Mouse (Mus musculus) layer of hippocampus, adult 2 months (tissue): ENCODE results near the gene Caly. TPM values are rescaled to one million over a fixed set of nuclear protein-coding genes. Genes with fewer than 3 reads are reported as not detected.

Source experiments
- DNase-seq, 2 experiments: peaks; one replicate each; pipeline ENCODE4 v3.0.0; 2022; ENCODE audit warnings: low spot score in 2 of 2
- H3K27ac ChIP-seq: fragments of 200-600 bp; 2 replicates; pipeline ENCODE4 v1.8.1; 2022
- H3K4me3 ChIP-seq: fragments of 200-600 bp; 2 replicates; pipeline ENCODE4 v1.8.1; 2022; ENCODE audit warnings: mild to moderate bottlenecking
- CTCF ChIP-seq: fragments of 200-600 bp; conservative IDR thresholded peaks from 2 replicates; pipeline ENCODE4 v1.8.1; 2022; ENCODE audit warnings: antibody characterized with exemption, mild to moderate bottlenecking, moderate library complexity
- total RNA-seq, 2 experiments: library from RNA; stranded (reverse); gene quantifications; 2 replicates each; pipeline ENCODE4 v1.2.3; 2021

Caly gene
- total RNA-seq, 2 experiments from 2014 or later = 255 to 267 TPM

GRCm38 (mm10) chr7:140070042-140070711 is 12.2 kb downstream of the Caly start:
- TF ChIP-seq CTCF = no peak
- Histone ChIP-seq H3K27ac (no peak overlapping the region), H3K4me3 (no peak overlapping the region; the same call in 1 of the 2 replicates)
- no peak for DNase-seq

GRCm38 (mm10) chr7:140067397-140067796 is 15.0 kb downstream of the Caly start:
- Histone ChIP-seq H3K4me3 (no peak overlapping the region), H3K27ac (no peak overlapping the region)
- no peak for DNase-seq
- TF ChIP-seq CTCF = no peak

DNA sequence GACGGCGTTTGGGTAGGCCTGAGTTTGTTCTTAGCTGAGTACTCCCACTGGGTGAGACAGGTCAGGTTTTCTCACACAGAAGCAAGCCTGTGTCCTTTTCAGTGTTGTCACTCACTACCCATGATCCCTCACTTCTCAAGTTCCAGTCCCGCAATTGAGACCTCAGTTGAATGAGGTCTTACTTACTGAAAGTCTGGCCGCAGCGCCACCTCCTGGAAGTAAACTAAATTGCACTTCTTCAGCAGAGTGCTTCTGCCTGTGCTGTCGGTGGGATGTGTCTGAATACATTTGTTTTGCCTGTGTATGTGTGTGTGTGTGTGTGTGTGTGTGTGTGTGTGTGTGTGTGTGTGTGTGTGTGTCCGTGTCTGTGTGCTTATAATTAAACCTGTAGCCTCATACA is 19.3 kb downstream of the Caly start:
- TF ChIP-seq CTCF = peak; percentile 82
- Histone ChIP-seq H3K27ac (no peak overlapping the region), H3K4me3 (no peak overlapping the region)
- peak; percentile 66 to 82 for DNase-seq

DNA sequence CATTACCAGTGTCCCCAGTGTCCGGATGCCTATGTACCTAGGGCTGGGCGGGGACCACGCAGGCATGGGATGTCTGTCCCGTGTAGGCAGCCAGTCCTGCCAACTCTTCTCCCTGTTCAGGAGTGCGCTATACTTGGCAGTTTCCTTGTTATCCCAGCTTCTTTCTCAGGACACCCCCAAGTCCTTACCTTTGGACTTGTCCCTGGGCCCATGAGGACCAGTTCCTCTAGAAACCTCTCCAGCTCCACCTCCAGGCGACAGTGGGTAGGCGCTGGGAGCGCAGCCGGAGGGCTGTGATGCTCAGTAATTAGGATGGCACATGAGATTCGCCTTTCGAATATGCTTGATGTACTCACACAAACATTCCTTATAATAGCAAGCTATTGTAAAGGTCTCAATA is 20.0 kb downstream of the Caly start:
- Histone ChIP-seq H3K4me3 (no peak overlapping the region), H3K27ac (no peak overlapping the region)
- peak; percentile 74 for TF ChIP-seq CTCF
- peak in 1 of 2 experiments; percentile 34 for DNase-seq

DNA sequence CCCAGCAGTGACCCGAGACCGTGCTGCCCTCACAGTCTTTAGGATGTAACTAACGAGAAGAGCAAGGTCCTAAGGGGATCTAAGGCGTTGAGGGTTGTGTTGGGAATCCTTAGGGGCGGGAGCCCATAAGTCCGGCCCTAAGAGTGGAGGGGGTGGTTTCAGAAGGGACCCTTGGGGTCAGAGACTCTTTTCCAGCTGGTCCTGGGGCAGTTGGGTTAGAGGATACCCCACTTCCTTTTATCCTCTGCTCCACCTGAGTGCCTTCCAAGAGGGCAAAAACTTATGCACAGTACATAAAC is 20.6 kb downstream of the Caly start:
- Histone ChIP-seq H3K4me3 (no peak overlapping the region), H3K27ac (no peak overlapping the region)
- TF ChIP-seq CTCF = no peak
- no peak for DNase-seq

DNA sequence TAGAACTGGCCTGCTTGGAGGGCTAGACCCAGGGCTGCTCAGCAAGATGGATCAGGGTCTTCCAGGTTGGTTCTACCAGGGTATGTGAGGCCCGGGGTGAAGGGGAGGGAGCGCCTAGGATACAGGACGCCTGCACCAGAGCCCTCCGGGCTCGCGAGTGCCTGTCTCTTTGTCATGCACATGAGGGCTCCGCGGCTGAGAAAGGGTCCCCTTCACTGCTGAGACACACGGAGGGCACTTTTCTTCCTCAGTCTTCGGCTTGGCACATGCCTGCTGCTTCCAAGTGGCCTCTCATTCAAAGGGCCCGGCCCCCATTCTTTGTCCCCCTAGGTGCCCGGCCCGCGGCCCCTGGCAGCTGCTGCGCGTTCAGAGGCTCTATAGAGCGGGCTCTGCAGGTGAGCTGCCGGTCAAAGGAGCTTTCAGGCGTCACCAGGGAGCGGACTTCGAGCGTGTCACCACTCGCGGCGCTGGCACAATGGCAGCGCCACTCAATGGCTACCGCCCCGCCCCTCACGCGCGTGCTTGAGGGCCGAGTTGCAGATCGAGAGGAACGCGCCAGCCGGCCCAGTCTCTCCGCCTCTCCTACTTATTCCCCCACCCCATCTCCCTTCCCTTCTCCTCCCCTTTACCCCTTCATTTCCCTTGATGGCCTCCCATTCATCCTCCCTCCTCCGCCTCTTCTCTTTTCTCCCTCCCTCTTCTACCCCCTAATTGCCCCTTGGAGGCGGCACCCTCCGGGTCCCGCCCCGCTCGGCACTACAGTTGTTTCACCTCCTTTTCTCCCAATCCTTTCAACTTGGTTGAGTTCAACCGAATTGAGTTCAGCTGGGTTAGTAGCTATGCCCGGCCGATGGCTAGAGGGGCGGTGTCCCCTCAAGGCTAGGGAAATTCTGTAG is 21.2 kb downstream of the Caly start:
- no peak; the same call in 1 of the 2 replicates for TF ChIP-seq CTCF
- Histone ChIP-seq H3K4me3 (peak overlapping the region; percentile 49), H3K27ac (no peak overlapping the region)
- no peak for DNase-seq

DNA sequence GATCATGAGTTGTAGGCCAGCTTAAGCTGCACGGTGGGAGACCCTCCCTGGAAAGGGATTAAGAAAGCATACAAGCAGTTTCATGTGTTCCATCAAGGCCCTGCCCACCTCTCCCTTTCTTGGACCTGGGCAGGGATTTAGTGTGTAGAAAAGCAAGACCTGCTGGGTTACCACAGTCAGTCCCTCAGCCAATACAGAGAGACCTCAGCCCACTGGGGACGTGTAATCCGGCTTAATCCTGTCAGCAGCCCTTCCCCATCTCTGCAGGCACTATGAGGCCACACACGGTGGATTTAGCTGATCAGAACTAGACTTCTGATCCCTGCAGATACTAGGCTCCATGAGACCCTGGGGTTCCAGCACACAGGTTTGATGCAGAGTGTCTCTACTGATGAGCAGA is 22.7 kb downstream of the Caly start:
- DNase-seq = no peak
- no peak overlapping the region for H3K27ac ChIP-seq
- no peak for TF ChIP-seq CTCF
- H3K4me3 ChIP-seq = no peak overlapping the region

DNA sequence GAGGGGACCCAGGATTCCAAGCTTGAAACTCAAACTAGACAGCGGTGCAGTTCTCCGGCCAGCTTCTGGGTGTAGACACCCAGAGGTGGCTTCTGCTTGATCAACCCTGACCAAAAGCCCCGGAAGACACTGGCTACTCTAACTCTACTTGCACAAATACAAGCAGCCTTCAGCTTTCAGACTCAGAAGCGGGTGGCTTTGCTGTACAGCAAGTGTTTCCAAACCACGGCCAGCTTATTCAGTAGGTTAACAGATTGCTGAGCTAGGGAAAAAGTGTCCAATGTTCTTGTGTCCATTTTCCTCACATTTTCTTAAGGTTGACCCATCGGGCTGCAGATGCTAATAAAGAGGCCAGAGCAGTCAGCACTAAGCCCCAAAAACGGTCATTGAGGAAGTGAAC is 23.8 kb downstream of the Caly start:
- TF ChIP-seq CTCF = no peak
- Histone ChIP-seq H3K27ac (no peak overlapping the region), H3K4me3 (peak overlapping the region; percentile 53)
- no peak for DNase-seq

DNA sequence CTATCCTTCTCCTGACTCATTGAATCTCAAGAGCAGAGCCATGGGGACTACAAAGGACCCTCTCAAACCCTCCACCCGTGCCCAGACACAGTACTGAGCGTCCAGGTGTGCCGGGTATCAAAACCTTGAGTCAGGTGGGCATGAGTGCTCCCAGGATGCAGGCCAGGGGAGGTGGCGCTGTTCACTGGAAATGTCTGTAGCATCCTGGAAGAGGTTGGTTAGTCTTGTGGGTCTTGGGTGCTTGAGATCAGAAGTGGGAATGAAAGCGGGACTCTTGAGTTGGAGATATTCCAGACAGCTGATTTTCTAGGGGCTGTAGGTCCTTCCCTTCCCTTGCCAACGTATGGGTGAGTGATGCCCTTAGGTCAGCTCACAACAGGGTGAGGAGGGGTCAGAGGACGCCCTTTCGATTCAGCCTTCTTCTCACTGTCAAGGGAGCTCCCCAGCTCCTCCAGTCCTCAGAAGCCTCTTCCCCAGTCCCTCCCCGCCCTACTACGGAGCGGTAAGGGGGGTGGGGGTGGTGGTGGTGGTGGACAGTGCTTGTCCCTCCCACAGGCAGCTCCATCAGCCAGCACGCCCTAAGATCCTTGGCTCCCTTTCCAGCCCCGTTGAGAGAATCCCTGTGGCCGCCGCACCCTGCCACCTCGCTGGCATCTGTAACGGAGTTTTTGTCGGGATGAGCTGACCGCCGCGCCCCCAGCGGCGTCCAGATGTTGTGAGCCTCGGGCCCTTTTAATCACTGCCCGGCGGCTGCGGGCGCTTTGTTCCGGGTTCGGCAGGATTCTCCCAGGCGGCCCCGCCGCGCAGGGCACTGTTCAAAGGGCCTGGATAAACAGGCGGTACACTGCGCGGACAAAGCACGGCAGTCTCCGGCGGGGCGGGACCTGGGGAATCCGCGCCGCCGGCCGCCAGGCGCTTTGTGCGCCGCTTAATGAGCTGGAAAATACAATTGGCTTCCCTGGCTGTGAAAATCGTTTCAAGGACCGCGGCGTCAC is 24.6 kb downstream of the Caly start:
- DNase-seq = no peak
- no peak overlapping the region for H3K27ac ChIP-seq
- H3K4me3 ChIP-seq = peak overlapping the region; percentile 53

GRCm38 (mm10) chr7:140054124-140054523 is 28.2 kb downstream of the Caly start:
- Histone ChIP-seq H3K27ac (no peak overlapping the region), H3K4me3 (no peak overlapping the region)
- no peak for TF ChIP-seq CTCF
- DNase-seq = peak; percentile 46 to 55

More for the DNA sequence above, 24.6 kb downstream of the Caly start:
- peak; percentile 30 for TF ChIP-seq CTCF

DNA sequence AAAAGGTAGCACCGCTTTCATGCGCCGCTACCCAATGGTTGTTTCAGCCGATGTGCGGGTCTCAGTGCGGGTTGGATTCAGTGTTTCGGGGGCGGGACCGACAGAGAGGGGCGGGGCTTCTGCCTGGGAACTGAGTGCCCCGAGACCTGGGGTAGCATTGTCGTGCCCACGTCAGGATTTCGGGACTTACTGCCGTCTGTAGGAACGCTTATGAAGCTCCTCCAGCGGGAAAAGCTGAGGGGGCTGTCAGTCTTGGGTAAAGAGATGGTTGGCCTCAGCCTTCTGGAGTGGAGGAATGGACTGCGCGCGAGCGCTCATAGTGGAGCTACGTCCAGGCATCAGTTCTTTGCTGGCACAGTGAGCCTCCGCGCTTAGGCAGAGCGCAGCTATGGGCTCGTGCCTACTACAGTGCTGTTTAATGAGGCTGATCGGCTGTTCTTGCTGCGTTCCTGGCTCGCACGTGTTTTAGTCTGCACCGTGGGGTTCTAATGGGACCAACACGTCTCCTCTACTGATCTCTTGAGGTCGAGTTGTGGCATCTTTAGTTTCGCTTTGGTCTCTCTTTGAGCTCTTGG is 33.1 kb downstream of the Caly start:
- peak overlapping the region; percentile 46 for H3K4me3 ChIP-seq

DNA sequence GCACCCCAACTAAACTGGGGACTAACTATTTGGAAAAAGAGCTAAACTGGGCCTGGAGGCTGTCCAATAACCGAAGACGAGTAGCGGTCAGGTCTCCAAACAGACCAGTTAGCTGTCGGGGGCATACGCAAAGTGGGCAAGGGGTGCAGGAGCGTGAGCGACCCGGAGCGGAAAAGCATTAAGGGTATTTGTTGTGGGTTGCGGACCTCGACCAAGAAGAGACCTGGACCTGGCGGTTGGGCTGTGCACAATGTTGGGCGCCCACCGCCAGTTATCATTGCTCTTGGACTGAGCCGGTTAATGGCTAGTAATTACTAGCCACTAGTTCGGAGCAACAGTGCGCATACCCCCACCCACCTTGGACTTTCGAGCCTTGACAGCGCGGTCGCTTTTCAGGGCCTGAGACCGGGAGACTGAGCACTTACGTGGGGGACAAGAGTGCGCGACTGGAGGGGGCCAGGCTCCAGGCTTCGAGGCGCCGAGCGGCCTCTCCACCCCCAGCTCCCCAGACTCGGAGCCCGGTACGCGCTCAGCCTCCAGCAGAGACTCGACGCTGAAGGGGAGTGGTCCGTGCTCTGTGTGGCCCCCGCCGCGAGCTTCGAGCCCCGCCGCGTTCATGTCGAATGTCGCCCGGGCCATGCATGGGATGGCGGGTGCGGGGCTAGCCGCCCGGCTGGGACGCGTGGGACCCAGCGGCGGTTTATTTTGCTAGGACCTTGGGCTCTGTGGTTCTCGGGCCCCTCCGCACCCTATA is 33.8 kb downstream of the Caly start, which contains the start of gene Msx3:
Gene Msx3, minus strand, starts transcription at position 729 of the 754 bp plus-strand sequence.
- no peak within 1 kb of the TSS for H3K27ac ChIP-seq
- no peak for TF ChIP-seq CTCF
- H3K4me3 ChIP-seq = peak within 1 kb of the TSS; percentile 46
- DNase-seq = no peak

More for the DNA sequence above, 33.1 kb downstream of the Caly start:
- no peak for DNase-seq
- no peak overlapping the region for H3K27ac ChIP-seq
- TF ChIP-seq CTCF = no peak
